Mouse (Mus musculus): ENCODE data around the gene Hs3st3b1.

The Hs3st3b1 gene

DNA sequence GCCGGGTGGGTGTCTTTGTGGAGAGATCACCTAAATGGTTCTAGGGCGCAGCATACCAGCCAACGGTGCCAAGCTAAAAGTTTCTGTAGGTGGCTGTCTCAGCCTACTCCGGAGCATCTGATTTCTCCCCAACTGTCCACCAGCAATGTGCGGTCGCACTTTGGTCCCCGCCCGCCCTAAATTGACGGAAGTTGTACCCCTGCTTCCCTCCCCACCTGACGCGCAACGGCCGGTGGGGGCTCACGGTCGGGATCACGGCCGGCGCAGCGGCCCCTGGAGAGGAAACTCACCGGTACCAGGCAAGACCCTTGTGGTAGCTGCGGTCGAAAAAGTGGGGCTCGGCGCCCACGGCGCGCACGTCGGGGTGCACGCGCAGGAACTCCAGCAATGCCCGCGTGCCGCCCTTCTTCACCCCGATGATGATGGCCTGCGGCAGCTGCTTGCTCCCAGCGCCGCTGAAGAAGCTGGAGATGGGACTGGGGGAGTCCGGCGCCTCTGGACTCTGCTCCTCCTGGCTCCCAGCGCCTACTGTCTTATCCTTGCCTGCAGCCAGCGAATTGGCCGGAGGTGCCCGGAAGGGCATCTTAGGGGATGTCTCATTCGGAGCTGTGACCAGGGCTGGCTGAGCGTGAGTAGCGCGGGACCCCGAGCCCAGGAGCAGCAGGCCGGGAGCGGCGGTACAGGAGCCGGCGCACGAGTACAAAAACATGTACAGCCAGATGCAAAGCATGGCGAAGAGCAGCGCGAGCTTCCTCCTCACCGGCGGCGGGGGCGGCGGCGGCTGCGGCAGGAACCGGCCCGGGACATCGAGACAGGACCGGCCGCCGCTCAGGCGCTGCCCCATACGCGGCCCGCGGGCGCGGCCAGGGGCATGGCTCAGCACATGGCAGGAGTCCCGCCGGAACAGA, 792 bp downstream of the Hs3st3b1 start:
- peak; percentile 58 for DNase-seq

DNA sequence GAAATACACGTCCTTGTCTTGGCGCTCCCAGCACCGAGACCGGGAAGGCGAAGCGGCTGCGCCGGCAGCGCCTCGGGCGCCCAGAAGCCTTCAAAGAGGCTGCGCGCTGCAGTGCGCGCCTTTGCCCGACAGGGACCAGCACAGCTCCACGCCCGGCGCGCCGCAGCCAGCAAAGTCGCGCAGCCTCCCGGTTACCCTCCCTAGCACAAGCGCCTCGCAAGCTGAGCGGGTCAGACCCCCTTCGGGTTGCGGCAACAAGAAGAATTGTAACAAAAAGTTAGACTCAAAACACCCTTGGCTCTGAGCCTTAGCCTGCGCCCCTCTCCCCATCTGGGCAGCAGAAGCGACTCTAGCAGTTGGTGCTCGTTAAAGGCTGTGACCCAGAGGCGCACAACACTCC, 1.6 kb downstream of the Hs3st3b1 start:
- DNase-seq: peak; percentile 90

DNA sequence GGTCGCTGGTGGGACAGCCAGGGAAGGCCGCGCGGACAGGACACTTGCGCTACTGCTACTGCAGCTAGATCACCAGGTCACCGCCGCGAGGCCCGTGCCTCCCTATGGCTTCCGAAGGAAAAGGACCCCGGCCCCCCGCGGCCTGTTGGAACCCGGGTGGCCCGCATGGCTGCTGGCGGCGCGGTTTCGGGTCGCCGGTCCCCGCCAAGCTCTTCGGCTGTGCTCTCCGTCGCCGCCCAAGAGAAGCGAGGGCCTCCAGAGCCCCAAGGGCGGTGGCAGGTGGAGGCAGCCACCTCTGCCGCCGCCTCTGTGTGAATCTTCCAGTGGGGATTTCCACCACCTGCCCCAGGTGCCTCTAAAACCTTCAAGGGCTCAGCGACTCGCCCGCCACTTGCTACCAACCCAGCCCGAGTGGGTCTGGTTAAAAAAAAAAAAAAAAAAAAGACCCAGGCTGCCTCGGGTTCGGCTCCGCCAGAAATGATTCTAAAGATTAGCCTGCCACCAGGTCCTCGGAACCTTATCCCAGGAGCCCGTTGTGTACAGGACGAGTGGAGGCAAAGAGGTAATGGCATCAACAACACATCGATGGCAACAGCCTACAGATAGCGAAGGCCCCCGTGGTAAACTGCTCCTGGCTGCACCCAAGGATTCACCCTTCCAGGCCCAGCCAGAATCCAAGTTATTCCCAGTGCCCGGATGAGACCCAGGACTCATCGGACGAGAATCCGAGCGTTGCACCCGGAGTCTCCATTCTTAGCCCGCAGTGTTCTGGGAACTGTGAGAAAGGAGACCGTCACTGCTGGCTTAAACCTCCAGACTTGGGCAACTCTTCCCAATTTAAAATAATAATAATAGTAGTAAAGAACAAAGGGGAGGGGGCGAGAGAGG, 2.6 kb downstream of the Hs3st3b1 start:
- DNase-seq: peak; percentile 47

DNA sequence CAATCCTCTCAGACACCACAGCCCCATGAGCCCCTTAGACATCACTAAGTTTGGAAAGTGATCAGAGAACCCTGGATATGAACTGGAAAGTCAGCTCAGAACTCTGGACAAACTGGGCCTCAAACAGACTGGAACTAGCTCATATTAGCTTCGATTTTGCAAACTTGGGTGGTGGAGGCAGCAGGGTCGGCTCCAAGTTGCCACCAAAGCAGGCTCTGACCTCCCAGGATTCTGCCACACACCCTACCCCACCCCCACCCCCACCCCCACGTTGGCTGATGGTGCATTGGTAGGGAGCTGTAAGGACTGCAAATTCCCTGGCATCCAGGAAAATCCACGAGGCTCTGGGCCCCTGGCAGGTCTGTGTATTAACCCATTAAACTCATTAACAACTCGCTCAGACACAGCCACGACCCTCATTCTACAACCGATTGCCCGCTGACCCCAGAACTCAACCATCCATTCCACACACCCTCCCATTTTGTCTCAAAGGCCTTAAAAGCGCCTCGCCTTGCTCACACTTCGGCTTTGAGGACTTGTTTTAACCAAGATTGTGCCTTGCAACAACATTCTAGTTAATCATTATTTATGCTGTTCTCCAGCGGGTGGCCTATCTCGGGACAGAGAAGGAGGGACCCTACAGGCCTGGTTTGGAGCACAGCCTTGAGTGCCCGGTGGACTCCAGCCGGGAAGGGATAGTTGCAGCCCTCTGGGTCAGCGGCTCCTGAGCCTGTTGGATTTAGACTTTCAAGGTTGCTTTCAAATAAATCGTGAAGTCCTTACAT, 3.6 kb downstream of the Hs3st3b1 start:
- peak; percentile 69 for DNase-seq

DNA sequence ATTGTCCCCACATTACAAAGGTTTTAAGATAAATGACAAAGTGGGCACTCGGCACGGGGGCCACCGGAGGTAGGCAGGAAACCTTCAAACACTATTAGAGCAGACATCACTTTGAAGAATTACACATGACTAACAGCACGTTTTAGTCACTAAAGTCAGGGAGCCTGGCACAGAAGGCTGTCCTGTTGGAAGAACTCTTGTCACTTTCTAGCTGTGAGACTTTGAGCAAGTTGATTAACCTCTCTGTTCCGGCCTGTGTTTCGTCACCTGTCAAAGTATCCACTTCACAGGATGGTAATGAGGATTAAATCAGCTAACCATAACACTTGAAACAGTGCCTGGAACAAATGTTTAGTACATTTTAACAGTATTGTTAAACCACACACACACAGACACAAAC, 4.5 kb downstream of the Hs3st3b1 start:
- DNase-seq: no peak

DNA sequence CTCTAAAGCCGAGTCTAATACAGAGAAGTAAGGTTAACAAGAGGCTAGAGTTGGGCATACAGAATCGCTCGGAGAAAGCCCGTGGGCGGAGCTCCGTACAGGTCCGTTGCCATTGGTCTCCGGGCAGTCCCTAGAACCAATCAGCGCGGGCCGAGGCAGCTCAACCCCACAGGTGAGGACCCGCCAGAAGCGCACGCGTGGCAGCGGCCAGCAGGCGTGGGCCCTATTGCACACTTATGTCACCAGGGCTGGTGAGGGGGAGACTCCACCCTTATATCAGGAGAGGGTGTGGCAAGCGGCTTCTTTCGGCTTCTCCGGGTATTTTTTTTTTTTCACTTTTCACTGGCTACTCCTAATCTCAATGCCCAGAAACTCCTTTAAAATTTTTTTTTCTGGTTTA, 7.7 kb downstream of the Hs3st3b1 start:
- peak; percentile 88 for DNase-seq

DNA sequence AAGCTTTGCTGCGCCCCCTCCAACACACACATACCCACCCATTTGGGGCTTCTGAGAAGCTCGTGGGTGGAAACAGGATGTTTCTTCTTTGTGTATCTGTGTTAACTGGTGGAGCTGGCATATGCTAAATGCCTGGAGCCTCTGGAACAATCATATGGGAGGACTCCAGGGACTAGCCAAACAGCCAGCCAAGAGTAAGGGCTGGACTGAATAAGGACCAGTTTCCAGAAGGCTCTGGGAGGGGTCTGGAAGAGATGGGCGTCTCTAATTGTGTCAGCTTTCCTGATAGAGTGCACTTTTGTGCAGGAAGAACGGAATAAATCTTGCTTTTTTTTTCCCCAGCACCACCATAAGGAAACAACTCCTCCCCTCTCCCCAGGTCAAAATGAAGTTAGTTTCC, 8.2 kb downstream of the Hs3st3b1 start:
- DNase-seq: no peak

DNA sequence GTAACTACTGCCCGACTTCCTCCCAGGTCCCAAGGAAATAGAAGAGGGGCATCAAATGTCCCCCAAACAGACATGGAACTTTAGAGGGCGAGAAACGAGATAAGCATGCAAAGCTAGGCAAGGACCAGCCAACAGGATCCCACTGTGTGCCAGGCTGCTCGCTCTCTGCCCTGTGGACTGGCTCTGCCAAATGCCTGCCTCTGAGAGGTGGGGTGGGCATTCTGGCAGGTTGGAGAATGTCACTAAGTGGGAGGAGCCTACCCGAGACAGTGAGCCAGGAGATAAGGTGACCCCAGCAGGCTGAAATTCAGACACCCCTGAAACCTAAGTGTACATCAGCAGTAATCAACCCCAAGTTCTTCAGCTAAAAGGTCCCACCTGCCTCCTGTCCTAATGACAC, 11.1 kb downstream of the Hs3st3b1 start:
- no peak for DNase-seq

DNA sequence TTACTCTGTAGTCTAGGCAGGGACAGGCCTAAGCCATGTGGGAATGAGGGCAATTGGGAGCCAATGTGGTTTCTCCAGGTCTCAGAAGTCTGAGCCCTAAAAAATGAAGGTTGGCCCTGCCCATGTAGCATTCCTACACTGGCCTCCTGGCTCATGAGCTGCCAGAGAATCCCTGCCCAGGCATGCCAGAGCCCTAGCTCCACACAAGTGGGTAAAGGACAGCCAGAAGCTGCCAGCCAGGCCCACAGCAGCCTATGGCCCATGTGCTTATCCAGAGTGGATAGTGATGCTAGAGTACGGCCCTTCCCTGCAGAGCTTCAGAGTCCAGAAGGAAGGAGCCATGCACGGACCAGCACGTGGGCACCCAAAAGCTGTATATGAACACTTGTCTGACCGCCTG, 12.1 kb downstream of the Hs3st3b1 start:
- DNase-seq: no peak

DNA sequence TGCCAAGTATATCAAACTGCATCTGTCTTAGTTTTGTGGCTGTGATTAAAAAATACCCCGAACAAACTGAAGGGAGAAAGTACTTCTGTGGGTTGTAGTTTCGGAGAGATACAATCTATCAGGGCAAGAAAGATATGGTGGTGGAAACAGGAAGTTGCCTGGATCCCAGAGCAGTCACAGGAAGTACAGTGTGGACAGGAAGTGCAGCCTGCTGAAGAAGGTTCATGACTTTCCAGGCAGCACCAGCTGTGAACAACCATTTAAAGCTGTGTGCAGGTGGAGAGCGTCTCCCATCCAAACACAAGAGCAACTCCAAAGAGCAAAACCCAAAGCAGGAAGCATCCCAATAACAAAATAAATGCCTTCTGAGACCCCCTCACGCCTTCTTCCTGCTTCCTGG, 13.6 kb downstream of the Hs3st3b1 start:
- no peak for DNase-seq

DNA sequence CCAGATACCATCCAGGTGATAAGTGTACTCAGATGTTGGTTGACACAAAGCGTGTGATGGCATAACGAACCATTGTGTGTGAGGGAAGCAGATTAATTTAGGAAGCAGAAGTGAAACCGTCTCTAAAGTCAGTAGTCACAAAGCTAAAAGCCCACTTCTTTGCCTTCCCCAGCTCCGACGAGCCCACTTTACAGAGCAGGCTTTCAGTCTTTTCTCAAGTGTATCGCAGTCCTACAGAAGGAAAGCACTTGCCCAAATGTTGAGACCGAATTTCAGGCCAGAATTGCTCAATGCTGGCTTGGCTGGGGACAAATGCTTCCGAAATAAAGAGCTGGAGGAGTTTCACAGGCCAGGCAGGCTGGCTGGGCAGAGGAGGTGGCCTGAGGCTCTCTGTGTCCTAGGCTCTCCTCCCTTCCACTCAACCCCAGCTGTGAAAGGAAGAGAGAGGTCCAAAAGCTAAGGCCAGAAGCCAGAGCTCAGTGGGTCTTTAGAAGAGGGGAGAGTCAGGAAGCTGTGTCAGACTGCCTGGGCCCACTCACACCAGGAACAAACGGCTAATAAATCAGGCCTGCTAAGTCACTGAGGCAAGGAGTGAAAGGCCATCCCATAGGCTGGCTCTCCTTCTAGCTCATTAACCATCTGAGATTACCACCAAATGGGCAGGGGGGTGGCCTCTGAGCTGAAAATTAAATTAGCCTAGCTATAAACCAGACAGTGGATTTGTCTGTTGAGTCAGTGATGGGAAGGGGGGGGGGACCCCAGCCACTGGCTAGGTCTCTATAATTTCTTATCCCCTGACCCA, 15.3 kb downstream of the Hs3st3b1 start:
- DNase-seq: no peak

DNA sequence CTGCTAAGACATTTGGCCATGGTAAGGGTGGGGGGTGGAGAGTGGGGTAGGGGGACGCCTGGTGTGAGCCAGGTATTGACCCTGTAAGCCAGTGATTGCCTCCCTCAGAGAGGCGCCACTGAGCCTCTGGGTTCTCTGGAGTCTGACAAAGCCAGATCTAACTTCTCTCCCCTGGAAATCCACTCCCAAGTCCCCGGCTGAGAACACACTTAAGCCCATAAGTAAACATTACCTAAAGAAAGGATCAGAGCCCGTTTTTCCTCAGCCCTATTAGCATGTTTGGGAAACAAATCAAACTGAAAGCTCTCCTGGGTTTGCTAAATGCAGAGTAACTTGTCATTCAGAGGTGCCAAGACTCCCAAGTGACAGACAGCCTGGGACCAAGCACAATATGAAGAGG, 17.3 kb downstream of the Hs3st3b1 start:
- no peak for DNase-seq

DNA sequence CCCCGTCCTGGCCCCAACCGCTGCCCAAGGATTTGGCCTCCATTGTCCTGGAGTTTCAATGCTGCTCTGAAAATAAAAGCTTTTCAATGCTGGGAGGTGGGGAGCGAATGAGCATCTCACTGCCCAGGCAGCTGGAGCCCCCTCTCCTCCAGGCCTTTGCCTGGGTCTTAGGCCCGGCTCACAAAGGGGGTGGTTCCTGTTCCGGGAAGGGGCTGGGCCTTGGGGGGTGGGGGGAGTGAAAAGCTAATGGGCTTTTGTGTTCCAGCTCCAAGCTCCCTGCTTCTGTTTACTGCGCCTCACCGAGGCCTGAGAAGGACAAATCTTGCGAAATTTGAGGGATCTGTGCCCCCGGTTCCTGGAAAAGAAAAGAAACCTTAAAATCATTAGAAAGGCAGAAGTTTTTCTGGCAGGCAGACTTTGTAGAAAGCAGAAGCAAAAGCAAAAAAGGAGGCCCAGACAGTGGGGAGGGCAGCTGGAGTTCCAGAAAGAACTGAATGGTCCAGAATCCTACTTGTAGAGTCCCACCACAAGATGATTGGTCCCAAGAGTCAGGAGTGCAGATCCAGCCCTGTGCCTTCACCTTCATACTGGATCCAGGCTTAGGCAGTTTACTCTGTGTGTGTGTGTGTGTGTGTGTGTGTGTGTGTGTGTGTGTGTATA, 23.5 kb downstream of the Hs3st3b1 start:
- no peak for DNase-seq

DNA sequence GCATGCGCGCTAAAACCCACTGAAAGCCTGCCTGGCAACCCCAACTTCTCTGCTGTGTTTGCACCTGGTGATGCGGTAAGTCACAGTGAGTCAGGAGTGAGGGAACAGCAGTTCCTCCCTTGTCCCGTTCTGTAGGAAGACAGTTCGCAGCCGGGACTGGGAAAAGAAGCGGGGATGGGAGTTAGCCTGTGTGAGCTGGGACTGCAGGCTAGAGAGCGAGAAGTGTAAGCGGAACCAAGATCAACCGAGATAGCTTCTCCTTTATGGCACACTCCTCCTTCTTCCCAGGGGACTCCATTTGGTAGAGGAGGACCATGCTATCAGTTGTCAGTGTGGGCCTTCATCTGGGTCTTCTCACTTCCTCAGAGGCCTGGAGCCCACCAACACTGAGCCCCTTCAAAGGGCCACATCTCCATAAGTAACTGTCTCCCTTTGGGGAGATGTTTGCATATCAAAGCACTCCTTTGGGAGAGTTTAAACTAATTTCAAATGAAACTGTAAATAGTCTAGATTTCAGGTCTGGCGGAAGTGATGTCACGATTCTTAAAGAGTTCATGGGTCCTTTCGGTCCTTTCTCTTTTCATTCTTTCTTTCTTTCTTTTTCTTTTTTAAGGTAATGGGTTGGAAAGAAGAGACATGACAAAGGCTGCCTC, 24.1 kb downstream of the Hs3st3b1 start:
- no peak for DNase-seq

DNA sequence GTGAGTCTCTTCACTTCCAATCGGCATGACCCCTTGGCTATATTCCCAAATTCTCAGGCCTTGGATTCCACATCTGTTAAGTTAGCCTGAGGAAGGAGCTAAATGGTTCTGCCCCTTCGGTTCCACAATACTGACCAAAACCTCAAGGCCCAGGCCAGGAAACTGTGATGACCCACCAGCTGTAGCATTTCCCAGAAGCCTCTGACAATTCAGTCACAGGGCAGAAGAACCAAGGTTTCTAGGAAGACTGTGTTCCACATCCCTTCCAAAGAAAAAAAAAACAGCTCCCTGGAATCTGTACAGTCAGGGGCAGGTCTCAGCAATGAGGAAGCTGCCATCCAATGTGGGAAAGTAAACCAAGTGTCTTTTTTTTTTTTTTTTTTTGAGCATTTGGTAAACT, 25.1 kb downstream of the Hs3st3b1 start:
- DNase-seq: no peak

DNA sequence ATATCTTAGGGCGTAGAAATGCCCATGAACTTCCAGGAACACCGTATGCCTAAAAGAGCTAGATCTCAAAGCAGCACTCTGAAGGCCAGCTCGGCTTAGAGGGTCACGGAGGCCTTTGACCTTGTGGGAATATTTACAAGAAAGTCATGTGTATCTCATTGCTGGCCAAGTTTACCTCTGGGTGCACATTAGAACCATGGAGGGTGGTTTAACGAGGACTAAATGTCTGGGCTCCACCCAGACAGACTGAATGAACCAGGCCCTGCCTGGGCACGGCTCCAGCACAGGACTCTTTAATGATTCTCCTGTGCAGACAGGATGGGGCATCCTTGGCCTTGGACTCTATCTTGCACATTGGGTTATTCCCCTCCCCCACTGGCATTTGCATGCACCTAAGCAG, 27.9 kb downstream of the Hs3st3b1 start:
- DNase-seq: peak; percentile 62

DNA sequence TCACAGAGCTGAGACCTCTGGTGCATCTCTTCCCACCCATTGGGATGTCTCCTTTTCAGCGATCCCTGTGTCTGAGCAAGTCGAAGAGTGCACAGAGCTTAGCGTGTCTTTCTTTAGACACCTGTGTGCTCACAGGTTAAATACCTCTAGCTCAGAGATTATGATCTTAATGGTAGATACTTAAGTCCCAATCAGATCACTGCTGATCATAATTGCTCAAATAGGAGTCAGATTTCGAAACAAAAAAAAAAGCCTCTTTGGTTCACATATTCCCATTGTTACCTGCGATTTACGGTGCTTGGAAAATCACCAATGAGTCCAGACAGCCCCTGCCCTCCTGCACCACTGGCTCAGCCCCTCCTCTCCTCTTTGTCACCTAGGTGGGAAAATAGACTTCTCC, 28.5 kb downstream of the Hs3st3b1 start:
- no peak for DNase-seq

DNA sequence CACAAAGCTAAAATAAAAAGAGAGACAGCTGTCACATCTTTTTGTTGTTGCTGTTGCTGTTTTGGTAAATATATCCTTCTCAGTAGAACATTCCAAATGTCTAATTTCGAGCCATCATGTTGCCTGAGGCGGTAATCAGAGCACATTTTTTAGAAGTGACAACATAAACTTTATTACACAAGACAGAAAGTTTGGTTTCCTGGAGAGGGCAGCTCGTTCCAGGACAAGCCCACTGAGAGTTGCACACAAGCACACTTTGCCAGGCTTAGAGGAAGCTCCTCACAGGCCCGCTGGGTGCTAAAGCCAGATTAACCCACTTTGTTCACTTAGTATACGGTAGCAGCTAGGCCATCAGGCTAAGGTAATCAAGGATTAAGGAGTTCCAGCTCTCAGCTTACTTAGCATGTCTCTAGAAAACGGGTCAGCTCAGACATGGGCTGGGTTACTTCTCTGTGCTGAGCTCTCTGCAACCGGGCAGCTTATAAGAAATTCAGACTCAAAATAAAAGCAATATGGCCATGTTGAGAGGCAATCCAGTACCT, 30.5 kb downstream of the Hs3st3b1 start:
- no peak for DNase-seq

DNA sequence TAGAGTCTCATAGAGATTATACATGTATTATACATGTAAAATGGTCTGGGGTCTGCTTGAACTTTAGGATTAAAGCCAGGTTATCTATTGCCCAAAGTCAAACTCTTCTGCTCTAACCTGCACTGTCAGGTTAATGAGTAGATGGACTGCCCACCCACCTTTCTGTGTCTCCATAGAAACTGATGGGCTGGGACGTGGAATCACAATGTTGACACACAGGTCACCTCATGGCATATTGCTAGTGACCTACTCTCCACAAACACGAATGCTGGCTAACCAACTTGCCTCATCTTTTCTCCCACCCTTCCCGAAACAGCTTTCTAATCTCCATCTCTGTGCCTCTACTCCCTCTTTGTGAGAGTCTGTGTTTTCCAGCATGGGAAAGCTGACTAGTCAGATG, 38.7 kb downstream of the Hs3st3b1 start:
- no peak for DNase-seq

DNA sequence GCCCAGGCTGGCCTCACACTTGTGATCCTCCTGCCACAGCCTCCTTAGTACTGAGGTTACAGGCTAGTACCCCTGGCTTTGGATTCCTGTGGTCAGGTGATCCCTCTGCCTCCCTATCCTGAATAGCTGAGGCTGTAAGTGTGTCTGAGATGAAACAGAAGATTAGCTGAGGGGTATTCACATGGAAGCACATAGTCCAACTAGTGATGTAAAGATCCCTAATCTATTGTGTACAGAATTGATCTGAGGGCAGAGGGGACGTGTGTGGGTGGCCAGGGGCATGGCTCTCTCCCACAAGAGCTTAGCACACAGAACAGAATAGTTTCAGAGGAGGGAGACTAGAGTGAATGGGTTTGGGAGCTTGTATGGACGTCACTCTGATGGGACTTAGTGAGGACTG, 41.8 kb downstream of the Hs3st3b1 start:
- no peak for DNase-seq

DNA sequence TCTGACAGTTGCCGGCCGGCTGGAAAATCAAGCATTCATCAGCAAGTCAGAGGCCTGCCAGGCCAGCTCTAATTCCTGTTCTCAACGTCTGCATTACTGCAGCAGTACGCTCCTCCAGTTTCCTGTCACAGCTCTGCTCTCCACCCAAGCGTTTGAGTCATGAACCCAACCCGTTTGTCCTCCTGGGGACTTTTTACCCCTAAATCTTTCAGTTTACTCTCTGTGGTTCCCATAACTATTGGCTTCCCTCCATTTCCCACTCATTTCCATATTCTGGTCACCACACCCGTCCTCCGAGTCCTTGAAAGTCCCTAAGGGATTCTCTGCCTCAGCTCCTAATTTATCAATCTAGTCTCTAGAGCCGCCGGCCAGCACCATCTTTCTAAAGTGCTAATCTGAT, 42.8 kb downstream of the Hs3st3b1 start:
- DNase-seq: peak; percentile 14

All from kidney, postnatal 10 days (tissue).